Mouse (Mus musculus) CH12.LX (cell line): ENCODE data around the gene Gzmf. TPM values are rescaled to one million over a fixed set of nuclear protein-coding genes. Genes with fewer than 3 reads are reported as not detected.
"Not testable (repeated sequence)": the region's sequence is repeated elsewhere in the genome, so short reads cannot be mapped to it uniquely, and the experiment has no call there.

Experiments
- DNase-seq: peaks from one replicate; pipeline ENCODE4 v3.0.0-alpha.2; 2013; ENCODE audit errors: extremely low read depth
- H3K27ac ChIP-seq: 2 replicates; pipeline ENCODE4 v1.5.1; 2012; ENCODE audit warnings: low read depth, mild to moderate bottlenecking, control low read depth, moderate library complexity; ENCODE audit not compliant: insufficient read depth
- H3K27me3 ChIP-seq: replicated peaks from 2 replicates; pipeline ENCODE3; 2012; ENCODE audit warnings: inconsistent platforms
- H3K36me3 ChIP-seq, 2 experiments: replicated peaks in 1 of 2; 2 replicates each; pipeline versions ENCODE3 to v1.6.1; 2012; ENCODE audit warnings: inconsistent platforms in 1 of 2, low read length in 1 of 2, mild to moderate bottlenecking in 1 of 2, mixed read lengths in 1 of 2, moderate library complexity in 1 of 2; ENCODE audit not compliant: control insufficient read depth in 1 of 2, insufficient read depth in 1 of 2
- H3K4me1 ChIP-seq, 2 experiments: 2 replicates each; pipeline ENCODE4 v1.6.1; 2012; ENCODE audit warnings: inconsistent platforms in 1 of 2, moderate library complexity in 1 of 2; ENCODE audit not compliant: insufficient read depth in 2 of 2, control insufficient read depth in 1 of 2
- H3K4me2 ChIP-seq: 2 replicates; pipeline ENCODE4 v1.6.1; 2012; ENCODE audit warnings: low read depth, mild to moderate bottlenecking, control low read depth; ENCODE audit not compliant: poor library complexity, insufficient read depth, severe bottlenecking
- H3K4me3 ChIP-seq, 3 experiments: fragments of 150-350 bp in 1 of 3; sonication (generic) in 1 of 3; replicated peaks in 1 of 3; 2 replicates each; pipeline versions ENCODE3 to v1.5.1; 2011 to 2012; ENCODE audit warnings: low read depth in 2 of 3, low read length in 2 of 3, mild to moderate bottlenecking in 2 of 3, moderate library complexity in 2 of 3, control low read depth in 1 of 3, improper control_type of control experiment in 1 of 3, inconsistent platforms in 1 of 3, mixed read lengths in 1 of 3; ENCODE audit not compliant: poor library complexity in 1 of 3
- H3K79me2 ChIP-seq: replicated peaks from 2 replicates; pipeline ENCODE4 v1.6.1; 2012; ENCODE audit warnings: mild to moderate bottlenecking, moderate library complexity; ENCODE audit not compliant: control insufficient read depth, poor library complexity, insufficient read depth, severe bottlenecking; ENCODE audit errors: extremely low read depth
- H3K9ac ChIP-seq: 2 replicates; pipeline ENCODE4 v1.6.1; 2012; ENCODE audit warnings: low read depth, mild to moderate bottlenecking, control low read depth, moderate library complexity; ENCODE audit not compliant: insufficient read depth
- H3K9me3 ChIP-seq: replicated peaks from 2 replicates; pipeline ENCODE3; 2012; ENCODE audit warnings: low read length, inconsistent platforms, mixed read lengths
- CTCF ChIP-seq, 2 experiments: IDR thresholded peaks in 1 of 2; conservative IDR thresholded peaks in 1 of 2; 2 replicates each; pipeline ENCODE4 v1.5.1; 2011 to 2012; ENCODE audit warnings: low read depth in 2 of 2, low read length in 2 of 2, improper control_type of control experiment in 1 of 2, inconsistent platforms in 1 of 2, mild to moderate bottlenecking in 1 of 2, moderate library complexity in 1 of 2
- ETS1 ChIP-seq: conservative IDR thresholded peaks from 2 replicates; pipeline ENCODE4 v1.6.1; 2012; ENCODE audit warnings: low read depth, mild to moderate bottlenecking, inconsistent platforms, low read length, improper control_type of control experiment, moderate library complexity
- MAZ ChIP-seq: IDR thresholded peaks from 2 replicates; pipeline ENCODE4 v1.6.1; 2012; ENCODE audit warnings: low read depth, mild to moderate bottlenecking, inconsistent platforms, low read length, improper control_type of control experiment, moderate library complexity
- MXI1 ChIP-seq: IDR thresholded peaks from 2 replicates; pipeline ENCODE4 v1.6.1; 2011; ENCODE audit warnings: mild to moderate bottlenecking, low read depth, low read length, improper control_type of control experiment
- MYC ChIP-seq: IDR thresholded peaks from 2 replicates; pipeline ENCODE4 v1.6.1; 2011; ENCODE audit warnings: low read depth, mild to moderate bottlenecking, improper control_type of control experiment, low read length
- NELFE ChIP-seq: IDR thresholded peaks from 2 replicates; pipeline ENCODE4 v1.6.1; 2011; ENCODE audit warnings: low read depth, low read length, improper control_type of control experiment
- RAD21 ChIP-seq: IDR thresholded peaks from 2 replicates; pipeline ENCODE4 v1.6.1; 2011; ENCODE audit warnings: low read depth, mild to moderate bottlenecking, low read length, improper control_type of control experiment, moderate library complexity
- SMC3 ChIP-seq: IDR thresholded peaks from 2 replicates; pipeline ENCODE4 v1.6.1; 2011; ENCODE audit warnings: low read depth, low read length, improper control_type of control experiment
- USF1 ChIP-seq: IDR thresholded peaks from 2 replicates; pipeline ENCODE4 v1.6.1; 2014; ENCODE audit warnings: low read depth, mild to moderate bottlenecking, inconsistent platforms, low read length, improper control_type of control experiment
- dilution Hi-C: fragments of 300-500 bp; cut with MboI; formaldehyde crosslinking; loops from 2 replicates; pipeline ENCODE4 v1.14.3; 2020; ENCODE audit warnings: low sequenced_read_pairs; ENCODE audit not compliant: extremely low pct_unique_long_range_greater_than_20kb, extremely low pct_ligation_motif_present
- in situ Hi-C: fragments of 300-500 bp; cut with MboI; formaldehyde crosslinking; loops from 3 replicates; pipeline ENCODE4 v1.14.3; 2019; ENCODE audit warnings: low sequenced_read_pairs, low pct_ligation_motif_present, low pct_unique_long_range_greater_than_20kb, mixed read lengths
- polyA plus RNA-seq: library from polyadenylated mRNA; unstranded; fragments of >175 nt; gene quantifications from 2 replicates; pipeline ENCODE4 v1.2.1, GENCODE M21; 2012; ENCODE audit warnings: low read depth; ENCODE audit not compliant: insufficient read length
- total RNA-seq, 2 experiments: library from RNA; depleted of rRNA; stranded (reverse); fragments of 300-350 nt in 1 of 2; fragments of >200 nt in 1 of 2; gene quantifications; 2 replicates each; pipeline ENCODE4 v1.2.3; 2012 to 2014

The Gzmf gene
- total and polyA plus RNA-seq, 3 experiments, result not detected

- Histone ChIP-seq H3K4me3 (no peak overlapping the region), H3K4me1 (no peaks in the 10 kb centered on the region), H3K27me3 (peaks cover 28% of the 10 kb centered on the region), H3K36me3 (no peaks in the 10 kb centered on the region), H3K27ac (no peak overlapping the region), H3K4me2 (no peak overlapping the region), H3K79me2 (no peaks in the 10 kb centered on the region), H3K9ac (no peak overlapping the region), H3K9me3 (no peaks in the 10 kb centered on the region)
- dilution Hi-C loops (no loop called here), in situ Hi-C loops (no loop called here)
- DNase-seq, result peak; percentile 18
- peak; percentile 25 for TF ChIP-seq SMC3
- peak; percentile 18 to 63; a peak in 2 of 4 replicates for TF ChIP-seq CTCF (conservative IDR thresholded peaks at IDR 0.05 in 1 of 2, IDR thresholded peaks at IDR 0.05 in 1 of 2; ENCODE audit: low read depth in 2 of 2, low read length in 2 of 2)
- no peak for TF ChIP-seq MAZ
These were observed 24.3 kb downstream of the Gzmf start for GRCm38 (mm10) chr14:56186946-56187345.

DNA sequence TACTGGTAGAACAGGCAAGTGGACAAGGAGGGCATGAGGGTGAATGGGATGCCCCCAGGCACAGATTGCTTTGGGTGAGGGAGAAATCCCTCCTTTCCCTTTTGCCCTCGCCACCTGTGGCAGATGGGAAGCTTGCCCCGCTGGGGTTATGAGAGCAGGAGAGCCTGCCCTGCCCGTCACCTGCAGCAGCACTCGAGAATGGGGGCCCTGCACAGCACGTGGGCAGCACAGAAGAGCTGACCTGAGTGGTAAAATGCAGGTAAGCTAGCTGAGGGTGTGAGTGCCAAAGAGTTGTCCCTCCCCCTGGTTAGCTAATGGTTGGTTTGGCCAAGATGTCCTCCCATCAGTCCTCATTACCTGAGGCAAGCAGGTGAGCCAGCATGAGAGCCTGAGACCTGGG lies 24.7 kb downstream of the Gzmf start:
- in situ Hi-C loops, result no loop called here
- no peak overlapping the region for H3K4me3 ChIP-seq
- H3K9ac ChIP-seq, result no peak overlapping the region
- dilution Hi-C loops, result no loop called here
- H3K9me3 ChIP-seq, result no peaks in the 10 kb centered on the region
- no peak for DNase-seq
- H3K36me3 ChIP-seq, result no peaks in the 10 kb centered on the region
- no peaks in the 10 kb centered on the region for H3K79me2 ChIP-seq
- H3K27ac ChIP-seq, result no peak overlapping the region
- TF ChIP-seq ETS1 (no peak), NELFE (no peak), USF1 (no peak), RAD21 (no peak), MXI1 (no peak), MYC (no peak)
- TF ChIP-seq, all 38 proteins: peak for 0
- peaks cover 33% of the 10 kb centered on the region for H3K27me3 ChIP-seq
- H3K4me2 ChIP-seq, result no peak overlapping the region
- no peaks in the 10 kb centered on the region for H3K4me1 ChIP-seq

GRCm38 (mm10) chr14:56177651-56178050 lies 33.6 kb downstream of the Gzmf start:
- dilution Hi-C loops, in situ Hi-C loops, H3K4me1 ChIP-seq, H3K79me2 ChIP-seq, H3K9ac ChIP-seq, H3K4me3 ChIP-seq, H3K9me3 ChIP-seq, H3K36me3 ChIP-seq, H3K27ac ChIP-seq: not testable (repeated sequence)
- peak; percentile 53 for DNase-seq
- TF ChIP-seq CTCF (conservative IDR thresholded peaks at IDR 0.05 in 1 of 2, IDR thresholded peaks at IDR 0.05 in 1 of 2; ENCODE audit: low read depth in 2 of 2, low read length in 2 of 2) (peak; percentile 40 to 68; a peak in 3 of 4 replicates), RAD21 (peak; percentile 4), SMC3 (peak; percentile 49)
- H3K27me3 ChIP-seq, result peaks cover 24% of the 10 kb centered on the region
- H3K4me2 ChIP-seq, result peak overlapping the region; percentile 46; the same call in 1 of the 2 replicates
